Mouse (Mus musculus): ENCODE results near the gene Mospd3. TPM values are rescaled to one million over a fixed set of nuclear protein-coding genes. Genes with fewer than 3 reads are reported as not detected.
A peak's percentile ranks its signal among the peaks of the same experiment; 100 is the strongest.
"Not testable (repeated sequence)": the region's sequence is repeated elsewhere in the genome, so short reads cannot be mapped to it uniquely, and the experiment has no call there.

Mospd3 gene
- polyA plus RNA-seq, 1 experiment from 2014 or later, result 32.1 TPM

- 0% methylated on average over 9 of the region's 9 CpGs for WGBS
- Histone ChIP-seq H3K9me3 (ENCODE audit: low read length) (no peaks in the 10 kb centered on the region), H3K27ac (ENCODE audit: low read length) (peak overlapping the region; percentile 87), H3K4me3 (ENCODE audit: low read depth, low read length) (peak overlapping the region; percentile 52), H3K4me1 (ENCODE audit: insufficient read depth, low read depth, low read length) (peaks cover 28% of the 10 kb centered on the region), H3K4me2 (replicated peaks; ENCODE audit: low read depth, low read length) (peak overlapping the region; percentile 60), H3K9ac (replicated peaks; ENCODE audit: low read depth) (peak overlapping the region; percentile 48), H3K36me3 (ENCODE audit: insufficient read depth, low read length) (no peaks in the 10 kb centered on the region), H3K27me3 (replicated peaks; ENCODE audit: insufficient read depth, low read length) (no peaks in the 10 kb centered on the region)
- DNase-seq (ENCODE audit: low spot score) (peak; percentile 64), ATAC-seq (no peak)
- TF ChIP-seq EP300 (IDR thresholded peaks at IDR 0.05) (no peak), CTCF (IDR thresholded peaks at IDR 0.05) (peak; percentile 30; the same call in 1 of the 2 replicates)
Measured at GRCm38 (mm10) chr5:137627991-137628390, 27.1 kb upstream of the Mospd3 start.

- no peak for ATAC-seq
- H3K4me1 ChIP-seq (ENCODE audit: insufficient read depth, low read depth, low read length), result peaks cover 4% of the 10 kb centered on the region; the same call in 1 of the 2 replicates
- no peak for DNase-seq (ENCODE audit: low spot score)
- no peak overlapping the region for H3K27ac ChIP-seq (ENCODE audit: low read length)
- H3K36me3 ChIP-seq (ENCODE audit: insufficient read depth, low read length), result no peaks in the 10 kb centered on the region
- TF ChIP-seq CTCF (IDR thresholded peaks at IDR 0.05) (no peak), EP300 (IDR thresholded peaks at IDR 0.05) (no peak)
- no peaks in the 10 kb centered on the region for H3K27me3 ChIP-seq (replicated peaks; ENCODE audit: insufficient read depth, low read length)
- H3K4me3 ChIP-seq (ENCODE audit: low read depth, low read length), result no peak overlapping the region
- no peak overlapping the region for H3K4me2 ChIP-seq (replicated peaks; ENCODE audit: low read depth, low read length)
- H3K9ac ChIP-seq (replicated peaks; ENCODE audit: low read depth), result no peak overlapping the region
- H3K9me3 ChIP-seq (ENCODE audit: low read length), result no peaks in the 10 kb centered on the region
- WGBS, result 66% methylated on average over 11 of the region's 11 CpGs
Measured at GRCm38 (mm10) chr5:137623937-137624530, 23.2 kb upstream of the Mospd3 start.

GRCm38 (mm10) chr5:137615347-137615746 lies 14.5 kb upstream of the Mospd3 start:
- Histone ChIP-seq H3K36me3 (ENCODE audit: insufficient read depth, low read length) (no peaks in the 10 kb centered on the region), H3K27me3 (replicated peaks; ENCODE audit: insufficient read depth, low read length) (no peaks in the 10 kb centered on the region), H3K4me3 (ENCODE audit: low read depth, low read length) (no peak overlapping the region), H3K27ac (ENCODE audit: low read length) (no peak overlapping the region), H3K4me2 (replicated peaks; ENCODE audit: low read depth, low read length) (no peak overlapping the region), H3K9me3 (ENCODE audit: low read length) (no peaks in the 10 kb centered on the region), H3K9ac (replicated peaks; ENCODE audit: low read depth) (no peak overlapping the region), H3K4me1 (ENCODE audit: insufficient read depth, low read depth, low read length) (peaks cover 14% of the 10 kb centered on the region; the same call in 1 of the 2 replicates)
- no peak for TF ChIP-seq EP300 (IDR thresholded peaks at IDR 0.05)
- no peak for TF ChIP-seq CTCF (IDR thresholded peaks at IDR 0.05)
- 73% methylated on average over 7 of the region's 7 CpGs for WGBS
- DNase-seq (ENCODE audit: low spot score) (peak; percentile 27), ATAC-seq (no peak)

GRCm38 (mm10) chr5:137614921-137615320 lies 14.1 kb upstream of the Mospd3 start:
- H3K36me3 ChIP-seq (ENCODE audit: insufficient read depth, low read length); DNase-seq (ENCODE audit: low spot score); H3K27me3 ChIP-seq (replicated peaks; ENCODE audit: insufficient read depth, low read length); H3K9ac ChIP-seq (replicated peaks; ENCODE audit: low read depth); H3K27ac ChIP-seq (ENCODE audit: low read length); ATAC-seq; H3K4me3 ChIP-seq (ENCODE audit: low read depth, low read length); H3K4me2 ChIP-seq (replicated peaks; ENCODE audit: low read depth, low read length); H3K9me3 ChIP-seq (ENCODE audit: low read length): not testable (repeated sequence)
- 73% methylated on average over 2 of the region's 2 CpGs for WGBS
- H3K4me1 ChIP-seq (ENCODE audit: insufficient read depth, low read depth, low read length), result peaks cover 18% of the 10 kb centered on the region; the same call in 1 of the 2 replicates
- TF ChIP-seq CTCF (IDR thresholded peaks at IDR 0.05), result peak; percentile 10

GRCm38 (mm10) chr5:137613550-137613949 lies 12.7 kb upstream of the Mospd3 start, which contains the start of gene Pcolce:
Gene Pcolce (minus strand): TSS chr5:137613784.
- Histone ChIP-seq H3K36me3 (ENCODE audit: insufficient read depth, low read length) (no peaks in the 10 kb centered on the region), H3K4me1 (ENCODE audit: insufficient read depth, low read depth, low read length) (peaks cover 24% of the 10 kb centered on the region; the same call in 1 of the 2 replicates)

GRCm38 (mm10) chr5:137613076-137613475 lies 12.2 kb upstream of the Mospd3 start:
- no peaks in the 10 kb centered on the region for H3K9me3 ChIP-seq (ENCODE audit: low read length)
- H3K27ac ChIP-seq (ENCODE audit: low read length), result no peak overlapping the region
- no peak for TF ChIP-seq EP300 (IDR thresholded peaks at IDR 0.05)
- no peak for TF ChIP-seq CTCF (IDR thresholded peaks at IDR 0.05)
- WGBS, result 64% methylated on average over 5 of the region's 5 CpGs
- H3K9ac ChIP-seq (replicated peaks; ENCODE audit: low read depth), result no peak overlapping the region
- no peak overlapping the region for H3K4me2 ChIP-seq (replicated peaks; ENCODE audit: low read depth, low read length)
- DNase-seq (ENCODE audit: low spot score) (no peak), ATAC-seq (no peak)
- no peak overlapping the region for H3K4me3 ChIP-seq (ENCODE audit: low read depth, low read length)
- peaks cover 24% of the 10 kb centered on the region; the same call in 1 of the 2 replicates for H3K4me1 ChIP-seq (ENCODE audit: insufficient read depth, low read depth, low read length)
- no peaks in the 10 kb centered on the region for H3K27me3 ChIP-seq (replicated peaks; ENCODE audit: insufficient read depth, low read length)
- no peaks in the 10 kb centered on the region for H3K36me3 ChIP-seq (ENCODE audit: insufficient read depth, low read length)

More at GRCm38 (mm10) chr5:137613550-137613949, 12.7 kb upstream of the Mospd3 start, which contains the start of gene Pcolce:
- 45% methylated on average over 11 of the region's 11 CpGs for WGBS
- TF ChIP-seq CTCF (IDR thresholded peaks at IDR 0.05), result no peak
- no peak for TF ChIP-seq EP300 (IDR thresholded peaks at IDR 0.05)
- DNase-seq (ENCODE audit: low spot score) (peak; percentile 66), ATAC-seq (peak; percentile 50)
- Histone ChIP-seq H3K4me2 (replicated peaks; ENCODE audit: low read depth, low read length) (no peak within 1 kb of the TSS), H3K27me3 (replicated peaks; ENCODE audit: insufficient read depth, low read length) (no peaks in the 10 kb centered on the region), H3K4me3 (ENCODE audit: low read depth, low read length) (no peak within 1 kb of the TSS), H3K9ac (replicated peaks; ENCODE audit: low read depth) (no peak within 1 kb of the TSS), H3K27ac (ENCODE audit: low read length) (0 out of 2 replicates have a peak within 1 kb of the TSS, but pooled peaks have one; percentile 43), H3K9me3 (ENCODE audit: low read length) (no peaks in the 10 kb centered on the region)
